Mouse (Mus musculus) telencephalon, adult 2 months (tissue): ENCODE results near the gene Upk3a.
"Not testable (repeated sequence)": the region's sequence is repeated elsewhere in the genome, so short reads cannot be mapped to it uniquely, and the experiment has no call there.

Experiments
- DNase-seq: peaks from one replicate; pipeline ENCODE4 v3.0.0-alpha.2; 2011; ENCODE audit warnings: low read depth, low spot score

Upk3a gene

GRCm38 (mm10) chr15:85000984-85001982, 15.7 kb upstream of the Upk3a start:
- peak; percentile 80 for DNase-seq

- no peak for DNase-seq
Measured at GRCm38 (mm10) chr15:85009666-85010065, 7.3 kb upstream of the Upk3a start.

GRCm38 (mm10) chr15:85011895-85012661, 4.9 kb upstream of the Upk3a start:
- no peak for DNase-seq

- no peak for DNase-seq
Measured at GRCm38 (mm10) chr15:85012662-85013054, 4.3 kb upstream of the Upk3a start.

- peak; percentile 91 for DNase-seq
Measured at GRCm38 (mm10) chr15:85015771-85016170, 1.2 kb upstream of the Upk3a start.

GRCm38 (mm10) chr15:85022211-85022610, 5.3 kb downstream of the Upk3a start:
- DNase-seq, result no peak

GRCm38 (mm10) chr15:85026197-85026596, 9.3 kb downstream of the Upk3a start:
- DNase-seq, result no peak

GRCm38 (mm10) chr15:85027740-85028139, 10.8 kb downstream of the Upk3a start:
- DNase-seq, result no peak

- not testable (repeated sequence) for DNase-seq
Measured at GRCm38 (mm10) chr15:85028648-85029047, 11.7 kb downstream of the Upk3a start, which contains the start of gene Fam118a. Gene Fam118a (plus strand): TSS chr15:85028948.

- DNase-seq, result not testable (repeated sequence)
Measured at GRCm38 (mm10) chr15:85030643-85031042, 13.7 kb downstream of the Upk3a start.

- no peak for DNase-seq
Measured at GRCm38 (mm10) chr15:85031866-85032265, 14.9 kb downstream of the Upk3a start.

GRCm38 (mm10) chr15:85033916-85034315, 17.0 kb downstream of the Upk3a start:
- DNase-seq, result not testable (repeated sequence)

GRCm38 (mm10) chr15:85036566-85037342, 19.8 kb downstream of the Upk3a start:
- peak; percentile 90 for DNase-seq

GRCm38 (mm10) chr15:85037343-85037690, 20.4 kb downstream of the Upk3a start:
- no peak for DNase-seq

GRCm38 (mm10) chr15:85041546-85042225, 24.7 kb downstream of the Upk3a start:
- DNase-seq, result no peak

GRCm38 (mm10) chr15:85042361-85042954, 25.5 kb downstream of the Upk3a start:
- DNase-seq, result peak; percentile 94

GRCm38 (mm10) chr15:85043116-85043515, 26.2 kb downstream of the Upk3a start:
- DNase-seq, result no peak

- no peak for DNase-seq
Measured at GRCm38 (mm10) chr15:85043761-85044160, 26.8 kb downstream of the Upk3a start.

GRCm38 (mm10) chr15:85046230-85046950, 29.4 kb downstream of the Upk3a start:
- DNase-seq, result peak; percentile 40

- no peak for DNase-seq
Measured at GRCm38 (mm10) chr15:85047865-85048264, 30.9 kb downstream of the Upk3a start.
